Mouse (Mus musculus) heart, adult 2 months (tissue): Measurements from ENCODE around the gene Hspa12a. TPM values are rescaled to one million over a fixed set of nuclear protein-coding genes. Genes with fewer than 3 reads are reported as not detected.

Source experiments
- DNase-seq, 2 experiments: peaks; one replicate each; pipeline ENCODE4 v3.0.0; 2021
- H3K27ac ChIP-seq: fragments of 200-600 bp; 2 replicates; pipeline ENCODE4 v1.8.1; 2022
- H3K27me3 ChIP-seq: fragments of 200-500 bp; 2 replicates; pipeline ENCODE4 v1.6.1; 2012; ENCODE audit warnings: mild to moderate bottlenecking, low read length, inconsistent platforms, mixed read lengths; ENCODE audit not compliant: control insufficient read depth, insufficient read depth
- H3K36me3 ChIP-seq: fragments of 200-500 bp; 2 replicates; pipeline ENCODE4 v1.6.1; 2012; ENCODE audit warnings: low read length, inconsistent platforms; ENCODE audit not compliant: control insufficient read depth, insufficient read depth
- H3K4me1 ChIP-seq: fragments of 200-500 bp; 2 replicates; pipeline ENCODE4 v1.6.1; 2011; ENCODE audit warnings: low read length; ENCODE audit not compliant: control insufficient read depth, insufficient read depth
- H3K4me3 ChIP-seq: fragments of 200-600 bp; 2 replicates; pipeline ENCODE4 v1.8.1; 2022
- H3K79me2 ChIP-seq: fragments of 200-500 bp; replicated peaks from 2 replicates; pipeline ENCODE4 v1.6.1; 2012; ENCODE audit warnings: mild to moderate bottlenecking, inconsistent platforms, low read length, moderate library complexity, mixed read lengths; ENCODE audit not compliant: control insufficient read depth, insufficient read depth
- H3K9ac ChIP-seq: fragments of 200-500 bp; 2 replicates; pipeline ENCODE4 v1.6.1; 2012; ENCODE audit warnings: low read depth, mild to moderate bottlenecking, control low read depth, inconsistent platforms, low read length, mixed read lengths
- CTCF ChIP-seq: fragments of 200-600 bp; IDR thresholded peaks from 2 replicates; pipeline ENCODE4 v1.8.1; 2022; ENCODE audit warnings: antibody characterized with exemption, mild to moderate bottlenecking, moderate library complexity
- EP300 ChIP-seq: fragments of 200-500 bp; IDR thresholded peaks from 2 replicates; pipeline ENCODE4 v1.6.1; 2011; ENCODE audit warnings: low read depth, low read length, control low read depth; ENCODE audit not compliant: insufficient read depth
- POLR2A ChIP-seq: fragments of 200-500 bp; IDR thresholded peaks from 2 replicates; pipeline ENCODE4 v1.6.1; 2011; ENCODE audit warnings: mild to moderate bottlenecking, low read depth, low read length, control low read depth; ENCODE audit not compliant: insufficient read depth
- WGBS: fragments of 180-500 bp; shearing (Covaris S2); methylation state at CpG from one replicate; pipeline ENCODE4 v1.1.7; 2018; 5-methylcytosine and 5-hydroxymethylcytosine counted together
- intact Hi-C: fragments of 180-260 bp; cut with DNase I; formaldehyde crosslinking; loops from one replicate; pipeline ENCODE4 v1.15.1; 2025
- polyA plus RNA-seq: library from polyadenylated mRNA; depleted of rRNA; stranded (reverse); fragments of >200 nt; gene quantifications from 2 replicates; pipeline ENCODE4 v1.2.3, GENCODE M21; 2012
- total RNA-seq, 2 experiments: library from RNA; stranded (reverse); gene quantifications; 2 replicates each; pipeline ENCODE4 v1.2.3; 2021

Hspa12a gene
- total and polyA plus RNA-seq, 3 experiments: 12.2 to 17.7 (median 14.7) TPM

DNA sequence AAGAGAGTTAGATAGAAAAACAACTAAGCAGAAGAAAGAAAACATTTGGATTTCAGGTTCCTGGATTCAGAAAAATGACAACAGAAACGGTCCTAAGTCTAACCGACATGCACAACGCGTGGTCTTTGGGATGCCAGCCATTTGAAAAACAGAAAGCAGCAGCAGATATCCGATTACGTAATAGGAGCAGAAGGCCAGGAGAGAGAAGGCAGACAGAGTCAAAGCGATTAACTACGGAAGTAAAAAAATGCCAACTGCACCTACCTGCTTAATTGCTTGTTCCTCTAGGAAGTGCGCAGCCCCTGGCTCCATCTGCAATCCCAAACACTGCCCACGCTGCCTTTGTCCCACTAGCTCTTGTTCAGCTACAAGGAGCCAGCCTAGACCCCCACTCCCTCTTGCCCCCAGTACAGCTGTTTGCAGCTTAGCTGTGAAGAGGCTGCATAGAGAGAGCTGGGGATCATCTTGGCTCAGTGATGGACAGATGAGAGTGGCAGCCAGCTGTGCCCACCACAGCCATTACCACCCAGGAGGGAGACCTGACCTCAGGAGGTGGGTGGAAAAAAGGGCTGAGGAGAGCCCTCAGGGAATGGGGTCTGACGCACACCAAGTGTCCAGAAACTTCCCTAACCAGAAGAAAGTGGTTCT, 31.9 kb upstream of the Hspa12a start:
- intact Hi-C loops: no loop called here
- Histone ChIP-seq H3K27ac (no peak overlapping the region), H3K9ac (no peak overlapping the region), H3K79me2 (no peaks in the 10 kb centered on the region), H3K36me3 (no peaks in the 10 kb centered on the region), H3K4me3 (no peak overlapping the region), H3K27me3 (no peaks in the 10 kb centered on the region; the same call in 1 of the 2 replicates), H3K4me1 (no peaks in the 10 kb centered on the region; the same call in 1 of the 2 replicates)
- 77% methylated on average over 11 of the region's 11 CpGs for WGBS
- DNase-seq: no peak
- TF ChIP-seq POLR2A (no peak), CTCF (no peak), EP300 (no peak)

DNA sequence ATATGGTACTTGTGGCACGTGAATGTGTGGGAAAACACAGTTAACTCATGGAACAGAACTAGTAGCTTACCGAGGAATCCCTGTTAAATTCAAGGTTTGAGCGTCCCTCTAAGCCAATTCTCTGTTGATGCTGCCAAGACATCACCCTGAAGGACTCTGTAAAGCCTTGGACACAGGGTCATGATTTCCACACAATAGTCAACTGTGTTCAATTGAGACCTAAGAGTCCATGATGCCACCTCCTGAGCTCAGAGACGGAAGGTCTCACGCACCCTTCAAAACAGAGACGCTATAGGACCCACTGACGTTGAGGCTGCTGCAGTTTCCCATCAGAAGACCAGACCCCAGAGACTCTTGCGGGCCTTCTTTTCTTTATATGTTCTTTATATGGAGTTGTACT, 30.7 kb upstream of the Hspa12a start:
- intact Hi-C loops: no loop called here
- H3K4me1 ChIP-seq: no peaks in the 10 kb centered on the region; the same call in 1 of the 2 replicates
- no peak for TF ChIP-seq CTCF
- TF ChIP-seq EP300: no peak
- no peak for TF ChIP-seq POLR2A
- H3K9ac ChIP-seq: no peak overlapping the region
- DNase-seq: no peak
- H3K27ac ChIP-seq: no peak overlapping the region
- no peaks in the 10 kb centered on the region for H3K79me2 ChIP-seq
- H3K27me3 ChIP-seq: no peaks in the 10 kb centered on the region; the same call in 1 of the 2 replicates
- no peaks in the 10 kb centered on the region for H3K36me3 ChIP-seq
- 87% methylated on average over 8 of the region's 8 CpGs for WGBS
- H3K4me3 ChIP-seq: no peak overlapping the region

DNA sequence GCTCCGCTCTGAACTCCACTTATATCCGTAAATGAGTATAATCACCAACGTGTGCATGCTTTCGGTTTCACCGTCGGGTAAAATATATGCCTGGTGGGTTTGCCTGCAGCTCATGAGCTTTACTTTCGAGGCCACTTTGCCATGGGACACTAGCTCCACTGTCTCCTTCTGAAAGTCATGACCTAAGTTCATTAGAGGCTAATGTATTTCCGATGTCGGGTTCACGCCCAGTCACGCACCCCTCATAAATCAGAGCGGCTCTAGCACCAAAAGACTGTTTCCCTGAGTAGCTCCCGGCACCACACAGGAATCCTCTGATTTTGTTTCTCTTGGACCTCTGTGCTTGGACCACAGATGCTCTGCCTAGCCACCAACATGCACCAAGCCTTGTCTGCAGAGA, 27.4 kb upstream of the Hspa12a start:
- H3K4me1 ChIP-seq: no peaks in the 10 kb centered on the region
- TF ChIP-seq POLR2A (no peak), EP300 (no peak), CTCF (no peak)
- H3K27me3 ChIP-seq: peaks cover 2% of the 10 kb centered on the region; the same call in 1 of the 2 replicates
- no peaks in the 10 kb centered on the region for H3K36me3 ChIP-seq
- H3K79me2 ChIP-seq: no peaks in the 10 kb centered on the region
- no peak overlapping the region for H3K4me3 ChIP-seq
- WGBS: 85% methylated on average over 13 of the region's 13 CpGs
- DNase-seq: no peak
- no peak overlapping the region for H3K27ac ChIP-seq
- intact Hi-C loops: no loop called here
- H3K9ac ChIP-seq: no peak overlapping the region

DNA sequence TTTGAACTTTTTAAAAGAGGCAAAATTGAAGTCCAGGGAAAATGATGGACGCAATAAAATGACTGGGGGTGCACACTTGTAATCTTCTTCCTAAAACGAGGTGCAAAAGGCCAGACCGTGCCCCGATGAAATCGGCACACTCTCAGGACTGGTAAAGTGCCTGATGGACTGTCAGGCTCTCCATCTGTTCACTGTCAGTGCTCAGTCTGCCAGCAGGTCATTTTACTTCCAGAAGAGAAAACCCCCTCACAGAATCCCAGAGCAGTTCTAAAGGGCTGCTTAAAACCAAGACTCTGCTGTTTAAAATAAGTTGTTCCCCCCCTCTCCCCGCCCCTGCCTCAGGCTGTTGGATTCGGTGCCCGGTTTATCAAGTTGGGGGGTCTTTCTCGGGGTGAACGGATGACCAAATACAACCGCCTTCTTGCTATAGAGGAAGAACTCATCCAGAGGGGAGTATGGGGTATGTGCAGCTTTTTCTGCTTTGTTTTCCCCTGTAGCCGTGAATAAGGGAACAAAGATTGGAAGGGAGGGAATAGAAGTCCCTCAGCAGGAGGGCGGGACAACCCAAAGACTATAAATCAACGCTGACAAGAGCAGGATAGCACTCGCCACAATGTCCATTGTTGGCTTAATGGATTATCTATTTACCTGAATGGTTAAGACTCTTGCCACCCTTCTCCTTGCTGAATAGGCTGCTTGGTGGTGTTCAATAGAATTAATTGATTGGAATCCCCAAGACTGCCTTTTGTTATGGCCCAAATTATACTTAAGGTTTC, 25.5 kb upstream of the Hspa12a start:
- no peak overlapping the region for H3K27ac ChIP-seq
- intact Hi-C loops: no loop called here
- TF ChIP-seq POLR2A (no peak), EP300 (no peak), CTCF (no peak)
- 51% methylated on average over 15 of the region's 15 CpGs for WGBS
- DNase-seq: no peak
- H3K27me3 ChIP-seq: peaks cover 2% of the 10 kb centered on the region; the same call in 1 of the 2 replicates
- no peaks in the 10 kb centered on the region for H3K4me1 ChIP-seq
- H3K4me3 ChIP-seq: no peak overlapping the region
- no peaks in the 10 kb centered on the region for H3K79me2 ChIP-seq
- H3K36me3 ChIP-seq: no peaks in the 10 kb centered on the region
- no peak overlapping the region for H3K9ac ChIP-seq

DNA sequence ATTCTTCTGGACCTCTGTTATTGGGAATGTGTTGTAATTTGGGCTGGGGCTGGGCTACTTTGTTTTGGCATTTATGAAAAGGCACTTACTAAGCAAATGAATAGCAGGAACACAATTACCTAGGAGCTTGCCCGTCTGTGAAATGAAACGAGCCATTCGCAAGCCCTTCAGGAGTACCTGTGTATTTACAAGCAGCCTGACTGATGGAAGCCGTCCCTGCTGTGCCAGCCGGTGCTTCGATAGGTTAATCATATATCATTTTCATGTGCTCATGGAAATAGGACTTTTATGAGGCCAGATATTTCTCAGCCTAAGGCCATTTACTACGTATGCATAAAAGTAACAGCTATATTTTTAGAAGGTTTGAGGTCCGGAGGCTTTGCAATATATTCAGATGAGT, 19.6 kb upstream of the Hspa12a start:
- DNase-seq: no peak
- H3K27me3 ChIP-seq: peaks cover 2% of the 10 kb centered on the region; the same call in 1 of the 2 replicates
- H3K9ac ChIP-seq: no peak overlapping the region
- intact Hi-C loops: no loop called here
- no peaks in the 10 kb centered on the region for H3K79me2 ChIP-seq
- H3K4me1 ChIP-seq: no peaks in the 10 kb centered on the region
- 81% methylated on average over 8 of the region's 8 CpGs for WGBS
- no peaks in the 10 kb centered on the region for H3K36me3 ChIP-seq
- no peak overlapping the region for H3K4me3 ChIP-seq
- H3K27ac ChIP-seq: no peak overlapping the region
- TF ChIP-seq POLR2A (no peak), CTCF (no peak), EP300 (no peak)

DNA sequence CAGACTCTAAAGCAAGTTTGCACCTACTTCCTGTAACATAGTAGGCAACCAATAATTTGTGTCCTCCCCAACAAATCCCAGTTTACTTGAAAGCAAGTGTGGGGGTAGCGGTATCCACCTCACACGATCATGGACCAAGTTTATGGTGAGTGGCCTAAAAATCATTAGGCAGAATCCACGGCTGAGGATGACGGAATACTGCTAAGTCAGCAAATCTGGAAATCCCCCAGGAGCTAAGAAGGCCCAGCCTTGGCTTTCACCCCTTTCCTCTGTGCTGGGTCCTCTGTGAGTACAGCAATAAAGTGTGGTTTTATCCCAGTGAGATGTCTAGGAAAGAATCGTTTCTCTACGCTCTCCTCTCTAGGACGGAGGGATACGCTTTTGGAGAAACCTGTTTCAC, 11.3 kb upstream of the Hspa12a start:
- H3K4me3 ChIP-seq: no peak overlapping the region
- H3K27me3 ChIP-seq: 0 out of 2 replicates have a peak, but pooled peaks cover 2% of the 10 kb centered on the region
- 84% methylated on average over 8 of the region's 8 CpGs for WGBS
- no peak for TF ChIP-seq POLR2A
- TF ChIP-seq CTCF: no peak
- intact Hi-C loops: no loop called here
- no peaks in the 10 kb centered on the region for H3K36me3 ChIP-seq
- H3K79me2 ChIP-seq: no peaks in the 10 kb centered on the region
- H3K9ac ChIP-seq: no peak overlapping the region
- H3K4me1 ChIP-seq: no peaks in the 10 kb centered on the region
- no peak overlapping the region for H3K27ac ChIP-seq
- DNase-seq: no peak
